Mouse (Mus musculus) lung, postnatal 0 days (tissue): ENCODE data around the gene Mgst3. TPM values are rescaled to one million over a fixed set of nuclear protein-coding genes. Genes with fewer than 3 reads are reported as not detected.
A peak's percentile ranks its signal among the peaks of the same experiment; 100 is the strongest.

Experiments
- ATAC-seq: fragments of 200-750 bp; cut with Nextera tagmentation; 2 replicates; pipeline ENCODE4 v1.8.0; 2017; ENCODE audit warnings: moderate library complexity
- DNase-seq: peaks from one replicate; pipeline ENCODE4 v3.0.0-alpha.2; 2016; ENCODE audit warnings: low spot score
- H3K27ac ChIP-seq: fragments of 300-500 bp; sonication (generic); 2 replicates; pipeline ENCODE4 v1.5.1; 2014; ENCODE audit warnings: antibody characterized with exemption, mild to moderate bottlenecking, low read length, mixed read lengths
- H3K27me3 ChIP-seq: fragments of 300-500 bp; sonication (generic); replicated peaks from 2 replicates; pipeline ENCODE4 v1.6.1; 2014; ENCODE audit warnings: low read length, mixed read lengths; ENCODE audit not compliant: insufficient read depth
- H3K36me3 ChIP-seq: fragments of 300-500 bp; sonication (generic); 2 replicates; pipeline ENCODE4 v1.6.1; 2014; ENCODE audit warnings: low read length, mixed read lengths; ENCODE audit not compliant: insufficient read depth
- H3K4me1 ChIP-seq: fragments of 300-500 bp; sonication (generic); 2 replicates; pipeline ENCODE4 v1.6.1; 2014; ENCODE audit warnings: antibody characterized with exemption, low read depth, low read length, mixed read lengths; ENCODE audit not compliant: insufficient read depth
- H3K4me2 ChIP-seq: fragments of 300-500 bp; sonication (generic); replicated peaks from 2 replicates; pipeline ENCODE4 v1.6.1; 2014; ENCODE audit warnings: low read depth, mild to moderate bottlenecking, low read length, moderate library complexity, mixed read lengths
- H3K4me3 ChIP-seq: fragments of 300-500 bp; sonication (generic); 2 replicates; pipeline ENCODE4 v1.5.1; 2014; ENCODE audit warnings: low read depth, low read length
- H3K9ac ChIP-seq: fragments of 300-500 bp; sonication (generic); replicated peaks from 2 replicates; pipeline ENCODE4 v1.6.1; 2014; ENCODE audit warnings: low read depth, mild to moderate bottlenecking
- H3K9me3 ChIP-seq: fragments of 300-500 bp; sonication (generic); 2 replicates; pipeline ENCODE4 v1.6.1; 2016; ENCODE audit warnings: low read length, mixed read lengths
- CTCF ChIP-seq: IDR thresholded peaks from 2 replicates; pipeline ENCODE4 v1.5.1; 2016; ENCODE audit warnings: antibody characterized with exemption, mild to moderate bottlenecking
- EP300 ChIP-seq: IDR thresholded peaks from 2 replicates; pipeline ENCODE4 v1.6.1; 2016; ENCODE audit warnings: antibody characterized with exemption, mild to moderate bottlenecking, control low read depth
- WGBS: fragments of 180-500 bp; shearing (Covaris S2); extraction: QIAGEN DNeasy Blood & Tissue Kit; methylation state at CpG from one replicate; pipeline ENCODE4 v1.1.7; 2014; 5-methylcytosine and 5-hydroxymethylcytosine counted together
- polyA plus RNA-seq: library from polyadenylated mRNA; unstranded; fragments of >200 nt; fragmentation: Nextera tagmentation; extraction: Ambion mirVana; gene quantifications from 2 replicates; pipeline ENCODE4 v1.2.1, GENCODE M21; 2015

Gene Mgst3
- polyA plus RNA-seq, 1 experiment from 2014 or later: 70.1 TPM

DNA sequence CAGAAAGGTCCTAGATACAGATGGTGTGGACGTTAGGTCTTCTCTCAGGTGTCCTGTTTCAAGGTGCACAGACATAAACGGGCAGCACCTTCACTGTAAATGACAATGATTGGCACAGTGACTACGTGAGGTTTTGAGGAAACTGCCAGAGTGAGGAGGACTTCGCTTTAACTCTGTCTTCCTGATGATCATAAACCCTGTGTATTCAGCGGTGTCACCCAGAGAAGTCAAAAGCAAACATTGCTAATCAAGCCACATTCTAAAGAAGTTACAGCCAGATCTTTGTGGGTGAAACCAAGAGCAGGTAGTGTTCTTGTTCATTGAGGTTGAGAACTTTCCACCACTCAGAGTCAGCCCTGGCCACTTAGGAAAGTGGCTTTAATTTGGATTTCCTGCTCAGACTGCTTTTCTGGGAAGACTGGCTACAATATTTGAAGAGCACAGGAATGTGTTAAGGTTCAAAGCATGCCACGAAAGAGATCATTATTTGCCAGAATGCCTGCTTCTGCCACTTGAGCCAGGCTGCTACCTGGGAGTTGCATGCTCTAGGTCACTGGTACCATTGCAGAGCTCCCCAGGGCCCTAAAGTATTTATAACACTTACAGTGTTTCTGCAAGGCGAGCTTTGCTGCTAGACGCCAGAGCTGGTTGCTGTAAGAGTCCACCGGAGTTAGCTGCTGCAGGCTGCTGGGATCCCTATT is 37.5 kb upstream of the Mgst3 start:
- ATAC-seq: peak; percentile 26; the same call in 1 of the 2 replicates
- Histone ChIP-seq H3K36me3 (no peaks in the 10 kb centered on the region), H3K4me3 (no peak overlapping the region), H3K9me3 (no peaks in the 10 kb centered on the region), H3K4me2 (no peak overlapping the region), H3K27me3 (no peaks in the 10 kb centered on the region), H3K9ac (no peak overlapping the region), H3K4me1 (no peaks in the 10 kb centered on the region), H3K27ac (no peak overlapping the region)
- TF ChIP-seq EP300 (no peak), CTCF (no peak)
- peak; percentile 31 for DNase-seq
- WGBS: 46% methylated on average over 9 of the region's 9 CpGs

DNA sequence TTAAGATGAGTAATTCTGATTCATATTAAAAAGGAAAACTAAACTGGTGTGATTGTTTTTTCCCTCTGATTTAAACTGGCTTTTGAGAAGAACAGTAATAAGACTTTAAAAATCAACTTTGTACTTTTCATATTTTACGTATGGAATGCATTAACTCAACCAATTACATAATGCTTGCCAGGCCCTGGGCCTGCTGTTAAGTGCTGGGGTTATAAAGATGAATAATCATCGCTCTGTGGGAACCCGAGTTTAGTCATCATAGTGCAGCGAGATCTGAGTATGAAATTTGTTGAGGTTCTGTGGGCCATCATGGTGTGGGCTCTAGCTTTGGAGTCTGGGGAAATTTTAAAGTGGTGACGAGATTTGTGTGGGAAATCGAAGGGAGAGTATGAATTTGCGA is 33.0 kb upstream of the Mgst3 start:
- DNase-seq: no peak
- Histone ChIP-seq H3K27ac (no peak overlapping the region), H3K9me3 (no peaks in the 10 kb centered on the region), H3K36me3 (no peaks in the 10 kb centered on the region), H3K4me2 (no peak overlapping the region), H3K4me3 (no peak overlapping the region), H3K4me1 (no peaks in the 10 kb centered on the region), H3K9ac (no peak overlapping the region), H3K27me3 (no peaks in the 10 kb centered on the region)
- no peak for TF ChIP-seq EP300
- no peak for TF ChIP-seq CTCF
- 85% methylated on average over 7 of the region's 7 CpGs for WGBS
- ATAC-seq: no peak

DNA sequence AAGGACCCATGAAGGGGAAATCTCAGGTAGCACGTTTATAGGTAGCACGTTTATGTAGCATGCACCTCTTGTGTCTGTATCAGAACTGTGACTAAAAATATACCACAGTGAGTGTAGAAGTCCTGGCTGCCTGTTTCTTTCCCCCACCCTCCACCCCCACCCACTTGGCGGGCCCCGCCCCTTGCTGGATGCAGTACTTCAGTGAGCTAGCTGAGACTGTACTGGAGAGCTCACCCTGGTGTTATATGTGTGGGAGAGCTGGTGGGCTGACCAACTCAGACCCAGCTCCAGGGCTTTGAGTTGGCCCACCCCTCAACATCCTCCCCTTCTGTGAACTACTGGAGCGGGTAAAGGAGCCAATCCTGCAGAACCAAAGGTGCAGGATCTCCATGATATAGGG is 31.9 kb upstream of the Mgst3 start:
- H3K4me1 ChIP-seq: no peaks in the 10 kb centered on the region
- no peak overlapping the region for H3K9ac ChIP-seq
- H3K27ac ChIP-seq: no peak overlapping the region
- no peak overlapping the region for H3K4me2 ChIP-seq
- WGBS: 61% methylated on average over 5 of the region's 5 CpGs
- no peaks in the 10 kb centered on the region for H3K27me3 ChIP-seq
- no peaks in the 10 kb centered on the region for H3K9me3 ChIP-seq
- H3K36me3 ChIP-seq: no peaks in the 10 kb centered on the region
- ATAC-seq: no peak
- TF ChIP-seq EP300 (no peak), CTCF (no peak)
- DNase-seq: no peak
- H3K4me3 ChIP-seq: no peak overlapping the region

DNA sequence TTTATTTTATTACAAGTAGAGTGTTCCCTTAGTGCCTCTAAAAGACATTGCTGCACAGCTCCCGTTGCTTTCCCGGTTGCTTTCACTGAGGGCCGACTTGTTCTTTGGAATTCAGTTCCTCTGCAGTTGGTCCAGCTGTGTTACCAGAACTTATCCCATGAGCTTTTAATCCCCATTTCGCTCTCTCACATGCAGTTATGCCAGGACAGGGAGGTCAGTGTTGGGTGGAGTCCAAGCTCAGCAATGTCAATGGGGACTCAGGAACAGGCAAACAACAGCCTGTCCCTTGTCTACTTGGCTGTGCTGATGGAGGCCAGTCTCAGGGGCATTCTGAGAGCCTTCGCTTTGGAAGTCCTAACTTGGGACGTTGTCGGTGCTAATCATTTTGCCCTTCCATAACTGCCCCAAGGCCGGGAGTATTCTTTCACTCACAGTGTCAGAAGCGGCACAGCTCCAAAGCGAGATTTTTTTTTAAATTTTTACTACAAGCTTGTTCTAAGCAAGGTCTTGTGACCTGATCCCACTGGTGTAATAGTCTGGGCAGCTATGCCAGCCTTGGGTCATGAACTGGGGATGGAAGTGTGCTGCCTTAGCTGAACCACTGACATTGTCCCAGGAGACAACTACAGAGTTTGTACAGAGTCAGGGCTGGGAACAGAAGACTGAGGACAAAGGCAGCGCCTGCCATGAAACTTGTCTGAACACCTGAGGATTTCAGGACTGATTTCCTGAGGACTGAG is 29.0 kb upstream of the Mgst3 start:
- 71% methylated on average over 11 of the region's 11 CpGs for WGBS
- Histone ChIP-seq H3K4me2 (no peak overlapping the region), H3K27ac (no peak overlapping the region), H3K27me3 (no peaks in the 10 kb centered on the region), H3K4me1 (no peaks in the 10 kb centered on the region), H3K4me3 (no peak overlapping the region), H3K9ac (no peak overlapping the region), H3K36me3 (no peaks in the 10 kb centered on the region), H3K9me3 (no peaks in the 10 kb centered on the region)
- TF ChIP-seq CTCF (no peak), EP300 (no peak)
- no peak for ATAC-seq
- DNase-seq: no peak

DNA sequence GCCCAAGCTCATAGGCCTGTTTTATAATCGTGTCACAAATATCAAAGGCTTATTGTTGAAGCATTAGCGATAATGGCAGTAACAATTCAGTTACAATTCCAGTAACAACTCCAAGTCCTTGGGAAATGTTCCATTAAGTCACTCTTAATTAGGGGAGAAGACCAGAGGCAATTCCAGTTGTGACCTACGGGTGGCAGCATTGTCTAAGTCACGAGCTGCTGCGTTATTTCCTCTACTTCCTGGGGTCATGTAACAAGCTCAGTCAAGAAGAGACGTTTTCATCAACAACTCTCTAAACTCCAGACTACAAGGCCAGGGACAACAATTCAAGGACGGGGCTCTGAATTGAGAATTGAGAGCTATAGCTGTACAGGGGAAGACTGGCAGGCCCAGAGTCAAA is 21.2 kb upstream of the Mgst3 start:
- DNase-seq: peak; percentile 83
- no peaks in the 10 kb centered on the region for H3K4me1 ChIP-seq
- H3K9me3 ChIP-seq: no peaks in the 10 kb centered on the region
- H3K36me3 ChIP-seq: no peaks in the 10 kb centered on the region
- H3K27me3 ChIP-seq: no peaks in the 10 kb centered on the region
- no peak overlapping the region for H3K4me3 ChIP-seq
- H3K4me2 ChIP-seq: no peak overlapping the region
- no peak overlapping the region for H3K9ac ChIP-seq
- TF ChIP-seq CTCF (peak; percentile 98), EP300 (no peak)
- peak; percentile 26; the same call in 1 of the 2 replicates for ATAC-seq
- WGBS: 4% methylated on average over 7 of the region's 7 CpGs
- no peak overlapping the region for H3K27ac ChIP-seq

DNA sequence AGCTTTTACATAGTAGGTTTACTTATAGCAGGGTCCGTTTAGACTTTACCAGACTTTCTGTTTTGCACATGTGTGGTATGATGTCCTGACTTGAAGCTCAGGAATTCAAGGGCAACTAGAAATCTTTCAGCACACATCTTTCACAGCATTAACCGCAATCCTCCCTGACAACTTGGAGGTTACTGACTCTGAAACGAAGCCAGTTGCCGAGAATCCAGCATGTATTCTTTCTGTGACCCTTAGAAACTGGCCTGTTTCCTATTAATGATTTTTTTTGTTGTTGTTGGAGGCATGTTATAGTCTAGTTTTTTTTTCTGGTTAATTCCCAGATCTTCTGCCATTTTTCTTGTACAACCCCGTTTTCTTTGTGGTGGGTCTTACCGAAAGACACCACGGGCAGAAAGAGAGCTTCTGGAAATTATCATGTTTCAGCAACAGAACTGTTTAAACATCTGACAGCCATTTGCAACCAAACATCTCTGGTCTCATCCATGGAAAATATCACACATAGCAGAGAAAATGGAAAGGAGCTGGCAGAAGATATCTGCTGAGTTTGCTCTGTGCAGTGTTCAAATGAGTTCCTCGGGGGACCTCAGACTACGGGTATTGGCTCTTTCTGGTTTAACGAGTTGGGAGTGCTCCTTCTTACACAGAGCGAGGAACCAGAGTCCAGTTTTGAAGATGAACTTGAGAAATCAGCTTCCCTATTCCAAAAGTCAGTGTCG is 18.5 kb upstream of the Mgst3 start:
- Histone ChIP-seq H3K27me3 (0 out of 2 replicates have a peak, but pooled peaks cover 4% of the 10 kb centered on the region), H3K27ac (no peak overlapping the region)
- no peak for ATAC-seq

More for the DNA sequence above, 18.5 kb upstream of the Mgst3 start:
- H3K4me2 ChIP-seq: no peak overlapping the region
- no peaks in the 10 kb centered on the region for H3K9me3 ChIP-seq
- no peaks in the 10 kb centered on the region for H3K36me3 ChIP-seq
- H3K9ac ChIP-seq: no peak overlapping the region
- no peak for DNase-seq
- TF ChIP-seq EP300 (no peak), CTCF (no peak)
- H3K4me3 ChIP-seq: no peak overlapping the region
- H3K4me1 ChIP-seq: no peaks in the 10 kb centered on the region
- 59% methylated on average over 12 of the region's 12 CpGs for WGBS
